Mouse (Mus musculus): ENCODE data around the gene Pi4k2a. TPM values are rescaled to one million over a fixed set of nuclear protein-coding genes. Genes with fewer than 3 reads are reported as not detected.
A peak's percentile ranks its signal among the peaks of the same experiment; 100 is the strongest.

Pi4k2a gene
- total RNA-seq, 1 experiment: 23.2 TPM

GRCm38 (mm10) chr19:42085690-42086089, 4.6 kb upstream of the Pi4k2a start:
- H3K27ac ChIP-seq (ENCODE audit: insufficient read depth, low read depth, low read length, poor library complexity, severe bottlenecking): no peak overlapping the region
- no peak for DNase-seq (ENCODE audit: low read depth, low spot score)
- H3K4me3 ChIP-seq (ENCODE audit: insufficient read depth in 1 of 2, low read depth in 1 of 2, low read length in 2 of 2, poor library complexity in 1 of 2, severe bottlenecking in 1 of 2): peak overlapping the region; percentile 82 to 84
- in situ Hi-C loops (cut with MboI; ENCODE audit: low sequenced_read_pairs in 2 of 2, unreplicated experiment in 2 of 2): no loop called here
- no peaks in the 10 kb centered on the region for H3K36me3 ChIP-seq (ENCODE audit: control insufficient read depth, insufficient read depth, low read length, poor library complexity, severe bottlenecking)
- H3K9ac ChIP-seq (ENCODE audit: insufficient read depth, low read depth, low read length, poor library complexity, severe bottlenecking): peak overlapping the region; percentile 81
- H3K9me3 ChIP-seq (ENCODE audit: control insufficient read depth, insufficient read depth, low read depth, low read length): no peaks in the 10 kb centered on the region
- TF ChIP-seq ZNF384 (IDR thresholded peaks at IDR 0.05; ENCODE audit: low read depth, low read length) (no peak), CHD2 (IDR thresholded peaks at IDR 0.05; ENCODE audit: low read depth, low read length) (no peak), ZC3H11A (IDR thresholded peaks at IDR 0.05; ENCODE audit: borderline replicate concordance, low read depth, low read length) (no peak), MAFK (IDR thresholded peaks at IDR 0.05; ENCODE audit: insufficient read depth, low read depth, low read length) (no peak), HCFC1 (IDR thresholded peaks at IDR 0.05; ENCODE audit: borderline replicate concordance, insufficient read depth, low read length) (no peak)
- H3K4me1 ChIP-seq (ENCODE audit: control insufficient read depth in 2 of 2, insufficient read depth in 2 of 2, low read length in 2 of 2, poor library complexity in 1 of 2): no peaks in the 10 kb centered on the region

GRCm38 (mm10) chr19:42086166-42086565, 4.1 kb upstream of the Pi4k2a start, which contains the start of gene Morn4:
Morn4 (minus strand) TSS chr19:42086357.
- TF ChIP-seq CHD2 (IDR thresholded peaks at IDR 0.05; ENCODE audit: low read depth, low read length) (peak; percentile 71), ZC3H11A (IDR thresholded peaks at IDR 0.05; ENCODE audit: borderline replicate concordance, low read depth, low read length) (no peak), ZNF384 (IDR thresholded peaks at IDR 0.05; ENCODE audit: low read depth, low read length) (no peak), MAFK (IDR thresholded peaks at IDR 0.05; ENCODE audit: insufficient read depth, low read depth, low read length) (no peak), HCFC1 (IDR thresholded peaks at IDR 0.05; ENCODE audit: borderline replicate concordance, insufficient read depth, low read length) (peak; percentile 60; the same call in 1 of the 2 replicates)
- peak; percentile 89 for DNase-seq (ENCODE audit: low read depth, low spot score)
- Histone ChIP-seq H3K4me1 (ENCODE audit: control insufficient read depth in 2 of 2, insufficient read depth in 2 of 2, low read length in 2 of 2, poor library complexity in 1 of 2) (no peaks in the 10 kb centered on the region), H3K9me3 (ENCODE audit: control insufficient read depth, insufficient read depth, low read depth, low read length) (no peaks in the 10 kb centered on the region), H3K27ac (ENCODE audit: insufficient read depth, low read depth, low read length, poor library complexity, severe bottlenecking) (no peak within 1 kb of the TSS), H3K9ac (ENCODE audit: insufficient read depth, low read depth, low read length, poor library complexity, severe bottlenecking) (peak within 1 kb of the TSS; percentile 81), H3K4me3 (ENCODE audit: insufficient read depth in 1 of 2, low read depth in 1 of 2, low read length in 2 of 2, poor library complexity in 1 of 2, severe bottlenecking in 1 of 2) (peak within 1 kb of the TSS; percentile 82 to 84), H3K36me3 (ENCODE audit: control insufficient read depth, insufficient read depth, low read length, poor library complexity, severe bottlenecking) (no peaks in the 10 kb centered on the region)
- in situ Hi-C loops (cut with MboI; ENCODE audit: low sequenced_read_pairs in 2 of 2, unreplicated experiment in 2 of 2): no loop called here

- H3K27ac ChIP-seq (ENCODE audit: insufficient read depth, low read depth, low read length, poor library complexity, severe bottlenecking): no peak overlapping the region; the same call in 1 of the 2 replicates
- H3K9ac ChIP-seq (ENCODE audit: insufficient read depth, low read depth, low read length, poor library complexity, severe bottlenecking): peak overlapping the region; percentile 16; the same call in 1 of the 2 replicates
- TF ChIP-seq MAFK (IDR thresholded peaks at IDR 0.05; ENCODE audit: insufficient read depth, low read depth, low read length) (no peak), ZC3H11A (IDR thresholded peaks at IDR 0.05; ENCODE audit: borderline replicate concordance, low read depth, low read length) (no peak), ZNF384 (IDR thresholded peaks at IDR 0.05; ENCODE audit: low read depth, low read length) (no peak), CHD2 (IDR thresholded peaks at IDR 0.05; ENCODE audit: low read depth, low read length) (no peak), HCFC1 (IDR thresholded peaks at IDR 0.05; ENCODE audit: borderline replicate concordance, insufficient read depth, low read length) (no peak)
Observed at GRCm38 (mm10) chr19:42089103-42089747, 1.0 kb upstream of the Pi4k2a start.

DNA sequence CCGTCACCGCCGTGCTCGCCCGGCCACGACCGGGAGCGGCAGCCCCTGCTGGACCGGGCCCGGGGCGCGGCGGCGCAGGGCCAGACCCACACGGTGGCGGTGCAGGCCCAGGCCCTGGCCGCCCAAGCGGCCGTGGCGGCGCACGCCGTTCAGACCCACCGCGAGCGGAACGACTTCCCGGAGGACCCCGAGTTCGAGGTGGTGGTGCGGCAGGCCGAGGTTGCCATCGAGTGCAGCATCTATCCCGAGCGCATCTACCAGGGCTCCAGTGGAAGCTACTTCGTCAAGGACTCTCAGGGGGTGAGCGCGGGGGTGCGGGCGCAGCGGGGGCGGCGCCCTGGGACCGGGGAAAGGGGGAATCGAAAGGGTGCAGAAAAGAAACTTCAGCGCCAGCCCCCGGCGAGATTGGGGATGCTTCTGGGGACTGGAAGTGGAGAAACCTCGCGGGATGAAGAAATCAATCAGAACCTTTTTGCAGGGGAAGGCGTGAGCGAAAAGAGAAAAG, 419 bp downstream of the Pi4k2a start:
- H3K9me3 ChIP-seq (ENCODE audit: control insufficient read depth, insufficient read depth, low read depth, low read length): no peaks in the 10 kb centered on the region
- 0 out of 2 replicates have a peak overlapping the region, but pooled peaks have one; percentile 58 for H3K27ac ChIP-seq (ENCODE audit: insufficient read depth, low read depth, low read length, poor library complexity, severe bottlenecking)
- DNase-seq (ENCODE audit: low read depth, low spot score): no peak
- in situ Hi-C loops (cut with MboI; ENCODE audit: low sequenced_read_pairs in 2 of 2, unreplicated experiment in 2 of 2): no loop called here
- H3K4me3 ChIP-seq (ENCODE audit: insufficient read depth in 1 of 2, low read depth in 1 of 2, low read length in 2 of 2, poor library complexity in 1 of 2, severe bottlenecking in 1 of 2): peak overlapping the region; percentile 95 to 97
- H3K36me3 ChIP-seq (ENCODE audit: control insufficient read depth, insufficient read depth, low read length, poor library complexity, severe bottlenecking): peaks cover 2% of the 10 kb centered on the region; the same call in 1 of the 2 replicates
- peak overlapping the region; percentile 97 for H3K9ac ChIP-seq (ENCODE audit: insufficient read depth, low read depth, low read length, poor library complexity, severe bottlenecking)
- TF ChIP-seq ZC3H11A (IDR thresholded peaks at IDR 0.05; ENCODE audit: borderline replicate concordance, low read depth, low read length): no peak
- no peak for TF ChIP-seq ZNF384 (IDR thresholded peaks at IDR 0.05; ENCODE audit: low read depth, low read length)
- TF ChIP-seq MAFK (IDR thresholded peaks at IDR 0.05; ENCODE audit: insufficient read depth, low read depth, low read length): no peak
- no peak for TF ChIP-seq HCFC1 (IDR thresholded peaks at IDR 0.05; ENCODE audit: borderline replicate concordance, insufficient read depth, low read length)
- peak; percentile 73; the same call in 1 of the 2 replicates for TF ChIP-seq CHD2 (IDR thresholded peaks at IDR 0.05; ENCODE audit: low read depth, low read length)
- 0 out of 4 replicates have a peak, but pooled peaks cover 0 to 3% of the 10 kb centered on the region in 2 experiments for H3K4me1 ChIP-seq (ENCODE audit: control insufficient read depth in 2 of 2, insufficient read depth in 2 of 2, low read length in 2 of 2, poor library complexity in 1 of 2)

More at GRCm38 (mm10) chr19:42089103-42089747, 1.0 kb upstream of the Pi4k2a start:
- in situ Hi-C loops (cut with MboI; ENCODE audit: low sequenced_read_pairs in 2 of 2, unreplicated experiment in 2 of 2): no loop called here
- H3K4me3 ChIP-seq (ENCODE audit: insufficient read depth in 1 of 2, low read depth in 1 of 2, low read length in 2 of 2, poor library complexity in 1 of 2, severe bottlenecking in 1 of 2): peak overlapping the region; percentile 54 to 70
- no peaks in the 10 kb centered on the region for H3K9me3 ChIP-seq (ENCODE audit: control insufficient read depth, insufficient read depth, low read depth, low read length)
- H3K4me1 ChIP-seq (ENCODE audit: control insufficient read depth in 2 of 2, insufficient read depth in 2 of 2, low read length in 2 of 2, poor library complexity in 1 of 2): 0 out of 4 replicates have a peak, but pooled peaks cover 0 to 3% of the 10 kb centered on the region in 2 experiments
- H3K36me3 ChIP-seq (ENCODE audit: control insufficient read depth, insufficient read depth, low read length, poor library complexity, severe bottlenecking): no peaks in the 10 kb centered on the region
- no peak for DNase-seq (ENCODE audit: low read depth, low spot score)

Data from ES-E14 (cell line).